Mouse (Mus musculus) megakaryocyte, embryonic 14.5 days (primary cell): Measurements from ENCODE around the gene Dixdc1.

Experiments
- FLI1 ChIP-seq: IDR thresholded peaks from 2 replicates; pipeline ENCODE4 v1.6.1; 2012; ENCODE audit warnings: low read length, inconsistent platforms, mixed read lengths
- GATA1 ChIP-seq: IDR thresholded peaks from 3 replicates; pipeline ENCODE4 v1.6.1; 2012; ENCODE audit warnings: mixed read lengths, low read length, inconsistent platforms, borderline replicate concordance

DNA sequence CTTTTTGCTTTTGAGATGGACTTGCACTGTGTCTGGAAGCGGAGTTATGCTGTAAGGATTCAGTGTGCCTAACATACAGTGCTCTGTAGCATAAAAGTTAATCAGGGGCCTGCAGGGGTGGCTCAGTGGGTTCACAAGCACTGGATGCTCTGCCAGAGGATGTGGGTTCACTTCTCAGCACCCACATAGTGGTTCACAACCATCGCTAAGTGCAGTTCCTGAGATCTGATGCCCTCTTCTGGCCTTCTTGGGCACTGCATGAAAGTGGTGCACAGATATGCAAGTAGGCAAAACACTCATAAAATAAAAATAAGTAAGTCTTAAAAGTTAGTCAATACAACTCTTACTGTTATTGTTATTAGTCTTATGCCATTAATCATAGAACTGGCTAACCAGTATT, 42.8 kb upstream of the Dixdc1 start:
- TF ChIP-seq GATA1 (no peak), FLI1 (no peak)
